In the genomic region with DNA sequence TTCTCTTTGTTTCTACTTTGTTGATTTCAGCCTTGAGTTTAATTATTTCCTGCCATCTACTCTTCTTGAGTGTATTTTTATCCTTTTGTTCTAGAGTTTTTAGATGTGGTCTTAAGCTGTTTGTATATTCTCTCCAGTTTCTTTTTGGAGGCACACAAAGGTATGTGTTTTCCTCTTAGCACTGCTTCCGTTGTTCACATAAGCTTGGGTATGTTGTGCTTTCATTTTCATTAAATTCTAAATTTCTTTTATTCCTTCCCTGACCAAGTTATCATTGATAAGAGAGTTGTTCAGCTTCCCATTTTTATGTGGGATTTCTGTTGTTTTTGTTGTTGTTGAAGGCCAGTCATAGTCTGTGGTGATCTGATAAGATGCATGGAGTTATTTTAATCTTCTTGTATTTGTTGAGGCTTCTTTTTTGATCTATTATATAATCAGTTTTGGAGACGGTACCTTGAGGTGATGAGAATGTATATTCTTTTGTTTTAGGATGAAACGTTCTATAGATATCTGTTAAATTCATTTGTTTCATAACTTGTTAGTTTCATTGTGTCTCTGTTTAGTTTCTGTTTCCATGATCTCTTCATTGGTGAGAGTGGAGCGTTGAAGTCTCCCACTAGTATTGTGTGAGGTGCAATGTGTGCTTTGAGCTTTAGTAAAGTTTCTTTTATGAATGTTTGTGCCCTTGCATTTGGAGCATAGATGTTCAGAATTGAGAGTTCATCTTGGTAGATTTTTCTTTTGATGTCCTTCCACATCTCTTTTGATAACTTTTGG, we compare ENCODE assay signal across 38 mouse cellular contexts. TPM values are rescaled to one million over a fixed set of nuclear protein-coding genes. Genes with fewer than 3 reads are reported as not detected.
"Had no signal": no experiment of that assay in that cellular context is flagged by ENCODE, and none has a peak within 500 bp of the region (broad histone marks: within the 10 kb centered on the region; RNA-seq: fewer than 3 reads in every experiment).

No protein-coding gene starts in this region.

- H3K4me3 ChIP-seq: gastrocnemius, adult 2 months; heart, embryonic 10.5 days; heart, embryonic 12.5 days; hindbrain, embryonic 13.5 days; hindbrain, embryonic 15.5 days; kidney, embryonic 15.5 days; limb, embryonic 13.5 days; limb, embryonic 15.5 days; liver, embryonic 12.5 days had no signal

- DNase-seq: gastrocnemius, adult 2 months; gastrocnemius, postnatal 14 days; gastrocnemius, postnatal 36 days; heart, adult 18-20 months; heart, postnatal 10 days; kidney, adult 11 months; kidney, adult 2 months; kidney, adult 9 months; kidney, postnatal 14 days; kidney, postnatal 36 days; layer of hippocampus, adult 9-11 months; layer of hippocampus, postnatal 36 days; left cerebral cortex, postnatal 4 days had no signal

- ATAC-seq: hindbrain, postnatal 0 days; intestine, embryonic 16.5 days; liver, embryonic 12.5 days had no signal

- H3K4me1 ChIP-seq: heart, embryonic 10.5 days; heart, embryonic 12.5 days; hindbrain, embryonic 13.5 days; hindbrain, embryonic 15.5 days; kidney, embryonic 15.5 days; limb, embryonic 13.5 days; limb, embryonic 15.5 days; liver, embryonic 12.5 days had no signal

RNA-seq across cellular contexts. Expression of gene Ms4a4b, which starts 8.1 kb away (rescaled TPM):
- total RNA-seq: gastrocnemius, adult 2 months; gastrocnemius, postnatal 36 days; hindbrain, postnatal 0 days; layer of hippocampus, adult 18-20 months; layer of hippocampus, postnatal 14 days; layer of hippocampus, postnatal 36 days; left cerebral cortex, adult 18-20 months; left cerebral cortex, postnatal 10 days; left cerebral cortex, postnatal 4 days had no signal
- polyA plus RNA-seq: heart, embryonic 10.5 days; heart, embryonic 12.5 days; heart, embryonic 14.5 days; hindbrain, embryonic 11.5 days; hindbrain, embryonic 13.5 days; hindbrain, embryonic 15.5 days; hindbrain, postnatal 0 days; kidney, embryonic 15.5 days; limb, embryonic 11.5 days; limb, embryonic 13.5 days; liver, embryonic 12.5 days had no signal

RNA-seq across cellular contexts. Expression of gene Ms4a4c, which starts 30.7 kb away (rescaled TPM):
- total RNA-seq: gastrocnemius, adult 2 months; gastrocnemius, postnatal 14 days; heart, postnatal 10 days; heart, postnatal 25 days; hindbrain, postnatal 0 days; layer of hippocampus, adult 18-20 months; layer of hippocampus, postnatal 14 days; layer of hippocampus, postnatal 36 days; left cerebral cortex, postnatal 10 days; left cerebral cortex, postnatal 25 days; left cerebral cortex, postnatal 4 days had no signal
- polyA plus RNA-seq: heart, embryonic 10.5 days; heart, embryonic 12.5 days; hindbrain, embryonic 11.5 days; hindbrain, embryonic 15.5 days; limb, embryonic 11.5 days had no signal

RNA-seq across cellular contexts. Expression of gene Gm8369, which starts 50.5 kb away (rescaled TPM):
- total RNA-seq: gastrocnemius, adult 2 months; heart, postnatal 25 days; hindbrain, postnatal 0 days had no signal
- polyA plus RNA-seq: heart, embryonic 10.5 days; heart, embryonic 12.5 days; heart, embryonic 14.5 days; heart, embryonic 16.5 days; hindbrain, embryonic 11.5 days; hindbrain, embryonic 13.5 days; hindbrain, embryonic 15.5 days; hindbrain, postnatal 0 days; intestine, embryonic 14.5 days; intestine, embryonic 16.5 days; kidney, embryonic 15.5 days; kidney, postnatal 0 days; limb, embryonic 11.5 days; limb, embryonic 13.5 days; limb, embryonic 15.5 days; liver, embryonic 12.5 days had no signal

RNA-seq across cellular contexts. Expression of gene Ms4a4a, which starts 59.9 kb away (rescaled TPM):
- total RNA-seq: granulocyte monocyte progenitor cell, adult 5-6 weeks; hematopoietic stem cell, adult 5-6 weeks had no signal
- polyA plus RNA-seq: liver, adult 2 months had no signal
